Mouse (Mus musculus) intestine, embryonic 15.5 days (tissue): Measurements from ENCODE around the gene Tnk2. TPM values are rescaled to one million over a fixed set of nuclear protein-coding genes. Genes with fewer than 3 reads are reported as not detected.

Source experiments
- ATAC-seq: fragments of 200-750 bp; cut with Nextera tagmentation; 2 replicates; pipeline ENCODE4 v1.8.0; 2017; ENCODE audit warnings: moderate TSS enrichment, moderate library complexity
- H3K27ac ChIP-seq: fragments of 300-500 bp; sonication (generic); 2 replicates; pipeline ENCODE4 v1.5.1; 2015; ENCODE audit warnings: mild to moderate bottlenecking, inconsistent platforms
- H3K27me3 ChIP-seq: fragments of 300-500 bp; sonication (generic); replicated peaks from 2 replicates; pipeline ENCODE4 v1.6.1; 2015; ENCODE audit warnings: inconsistent platforms
- H3K36me3 ChIP-seq: fragments of 300-500 bp; sonication (generic); 2 replicates; pipeline ENCODE4 v1.6.1; 2015; ENCODE audit warnings: inconsistent platforms
- H3K4me1 ChIP-seq: fragments of 300-500 bp; sonication (generic); replicated peaks from 2 replicates; pipeline ENCODE4 v1.6.1; 2015; ENCODE audit warnings: inconsistent platforms
- H3K4me2 ChIP-seq: fragments of 300-500 bp; sonication (generic); replicated peaks from 2 replicates; pipeline ENCODE4 v1.6.1; 2015; ENCODE audit warnings: mild to moderate bottlenecking, inconsistent platforms
- H3K4me3 ChIP-seq: fragments of 300-500 bp; sonication (generic); replicated peaks from 2 replicates; pipeline ENCODE4 v1.5.1; 2015; ENCODE audit warnings: inconsistent platforms
- H3K9ac ChIP-seq: fragments of 300-500 bp; sonication (generic); 2 replicates; pipeline ENCODE4 v1.6.1; 2015; ENCODE audit warnings: inconsistent platforms
- H3K9me3 ChIP-seq: fragments of 300-500 bp; sonication (generic); 2 replicates; pipeline ENCODE4 v1.6.1; 2016; ENCODE audit warnings: inconsistent platforms
- WGBS: fragments of 180-500 bp; shearing (Covaris S2); methylation state at CpG from one replicate; pipeline ENCODE4 v1.1.7; 2015; 5-methylcytosine and 5-hydroxymethylcytosine counted together
- polyA plus RNA-seq: library from polyadenylated mRNA; unstranded; fragments of >200 nt; fragmentation: Nextera tagmentation; extraction: Ambion mirVana; gene quantifications from 2 replicates; pipeline ENCODE4 v1.2.1, GENCODE M21; 2015

Gene Tnk2
- polyA plus RNA-seq, 1 experiment from 2014 or later: 9.2 TPM

DNA sequence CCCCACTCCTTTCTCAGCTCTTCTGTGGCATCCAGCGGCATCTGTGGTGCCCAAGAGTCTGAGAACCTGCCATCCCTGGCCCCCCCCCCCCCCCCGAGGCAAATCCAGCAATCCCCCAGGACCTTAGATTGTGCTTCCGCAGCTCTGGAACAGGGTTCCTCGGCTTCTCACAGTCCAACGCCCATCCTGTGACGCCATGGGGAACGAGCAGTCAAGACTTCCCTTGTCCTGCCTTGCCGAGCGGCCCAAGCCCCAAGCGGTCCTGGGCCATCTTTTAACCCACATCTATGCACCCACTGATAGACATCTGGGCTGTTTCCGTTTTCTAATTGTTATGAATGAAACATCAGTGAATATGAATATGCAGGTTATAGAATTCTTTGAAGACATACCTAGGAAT is 68.5 kb downstream of the Tnk2 start:
- Histone ChIP-seq H3K27me3 (no peaks in the 10 kb centered on the region), H3K27ac (no peak overlapping the region), H3K9ac (no peak overlapping the region), H3K4me2 (no peak overlapping the region), H3K36me3 (no peaks in the 10 kb centered on the region), H3K9me3 (no peaks in the 10 kb centered on the region), H3K4me1 (peaks cover 17% of the 10 kb centered on the region; the same call in 1 of the 2 replicates), H3K4me3 (no peak overlapping the region)
- no peak for ATAC-seq
- 88% methylated on average over 11 of the region's 11 CpGs for WGBS

DNA sequence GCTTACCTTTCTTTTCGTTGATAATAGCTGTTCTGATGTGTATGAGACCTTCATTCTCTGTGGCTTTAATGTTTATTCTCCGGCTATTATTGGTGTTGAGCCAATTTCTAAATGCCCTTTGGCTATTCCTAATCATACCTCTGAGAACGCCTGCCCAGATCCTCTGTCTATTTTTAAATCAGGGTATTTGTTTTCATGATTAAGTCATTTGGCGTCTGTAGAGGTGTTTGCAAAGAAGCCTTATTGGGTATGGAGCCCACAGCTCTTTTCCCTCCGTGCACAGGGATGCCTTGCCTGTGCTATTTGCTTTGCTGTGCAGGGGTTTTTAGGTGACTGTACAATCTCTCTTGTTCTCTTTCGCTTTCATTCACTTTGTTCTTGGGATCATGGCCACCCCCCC is 69.9 kb downstream of the Tnk2 start:
- 62% methylated on average over 6 of the region's 6 CpGs for WGBS
- H3K9ac ChIP-seq: no peak overlapping the region

DNA sequence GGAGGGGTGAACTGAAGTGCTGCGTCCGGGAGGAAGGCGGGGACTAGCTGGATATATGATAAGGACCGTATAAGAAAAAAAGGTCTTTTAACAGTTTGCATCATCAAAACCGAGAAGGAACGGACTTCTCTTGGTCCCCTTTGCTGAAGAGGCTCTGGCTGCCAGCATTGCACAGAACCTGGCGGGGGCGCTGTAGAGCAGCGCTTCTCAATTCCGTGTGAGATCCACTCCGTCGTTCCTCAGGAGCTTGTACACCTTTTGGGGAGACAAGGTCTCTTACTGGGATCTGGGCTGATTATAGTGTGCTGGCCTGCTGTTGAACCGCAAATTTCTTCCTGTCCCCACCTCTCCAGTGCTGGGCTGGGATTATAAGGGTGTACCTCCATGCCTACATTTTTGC is 71.7 kb downstream of the Tnk2 start:
- no peak for ATAC-seq
- no peaks in the 10 kb centered on the region for H3K36me3 ChIP-seq

More for the DNA sequence above, 69.9 kb downstream of the Tnk2 start:
- Histone ChIP-seq H3K9me3 (no peaks in the 10 kb centered on the region), H3K4me3 (no peak overlapping the region), H3K4me2 (no peak overlapping the region), H3K36me3 (no peaks in the 10 kb centered on the region), H3K27me3 (no peaks in the 10 kb centered on the region), H3K27ac (no peak overlapping the region), H3K4me1 (peaks cover 8% of the 10 kb centered on the region; the same call in 1 of the 2 replicates)
- ATAC-seq: no peak

DNA sequence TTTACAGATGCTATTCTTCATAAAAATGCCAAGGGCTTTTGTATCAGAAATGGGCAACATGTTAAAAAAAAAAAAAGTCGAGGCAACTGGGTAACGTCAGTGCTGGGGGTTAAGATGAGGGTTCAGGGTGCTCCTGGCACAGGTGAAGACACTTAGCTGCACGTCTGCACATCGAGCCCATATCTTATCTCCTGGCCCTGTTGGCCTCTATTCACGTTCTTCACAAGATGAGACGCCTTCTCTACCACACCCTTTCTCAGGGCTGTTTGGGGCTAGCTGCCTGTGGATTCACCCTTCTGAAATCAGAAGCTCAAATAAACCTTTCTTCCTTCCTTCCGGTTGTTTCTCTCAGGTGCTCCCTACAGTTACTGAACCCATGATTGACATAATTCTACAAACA is 79.5 kb downstream of the Tnk2 start:
- WGBS: 56% methylated on average over 7 of the region's 7 CpGs
- peaks cover 7% of the 10 kb centered on the region; the same call in 1 of the 2 replicates for H3K4me1 ChIP-seq
- H3K9ac ChIP-seq: no peak overlapping the region
- H3K4me2 ChIP-seq: no peak overlapping the region; the same call in 1 of the 2 replicates
- ATAC-seq: peak; percentile 71; the same call in 1 of the 2 replicates
- H3K9me3 ChIP-seq: no peaks in the 10 kb centered on the region
- no peaks in the 10 kb centered on the region for H3K27me3 ChIP-seq
- no peaks in the 10 kb centered on the region for H3K36me3 ChIP-seq
- H3K4me3 ChIP-seq: no peak overlapping the region
- 0 out of 2 replicates have a peak overlapping the region, but pooled peaks have one; percentile 59 for H3K27ac ChIP-seq

More for the DNA sequence above, 71.7 kb downstream of the Tnk2 start:
- Histone ChIP-seq H3K9me3 (no peaks in the 10 kb centered on the region), H3K4me3 (no peak overlapping the region), H3K4me2 (no peak overlapping the region), H3K27me3 (no peaks in the 10 kb centered on the region), H3K9ac (no peak overlapping the region), H3K27ac (no peak overlapping the region), H3K4me1 (peaks cover 3% of the 10 kb centered on the region; the same call in 1 of the 2 replicates)
- 22% methylated on average over 13 of the region's 13 CpGs for WGBS

DNA sequence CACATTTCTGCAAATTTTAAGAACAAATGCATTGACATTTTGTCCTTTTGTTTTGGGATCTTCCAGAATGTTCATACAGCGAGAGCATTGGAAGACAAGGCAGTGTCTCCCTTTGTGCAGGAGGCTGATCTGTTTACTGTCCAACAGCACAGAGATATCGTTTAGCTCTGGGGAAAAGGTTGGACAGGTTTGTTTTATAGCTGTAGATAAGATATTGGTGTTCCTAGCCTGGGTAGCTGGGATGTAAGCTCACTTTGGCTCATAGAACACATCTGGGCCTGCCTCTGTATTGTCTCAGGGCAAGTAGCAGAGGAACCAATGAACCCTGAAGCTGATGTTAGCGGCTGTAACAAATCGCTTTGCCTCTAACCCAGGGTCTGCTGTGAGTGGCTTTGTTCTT is 80.1 kb downstream of the Tnk2 start:
- ATAC-seq: peak; percentile 57
- H3K36me3 ChIP-seq: no peaks in the 10 kb centered on the region
- H3K9ac ChIP-seq: no peak overlapping the region
- H3K4me1 ChIP-seq: peaks cover 7% of the 10 kb centered on the region; the same call in 1 of the 2 replicates
- H3K9me3 ChIP-seq: no peaks in the 10 kb centered on the region
- H3K27me3 ChIP-seq: no peaks in the 10 kb centered on the region
- WGBS: 47% methylated on average over 4 of the region's 4 CpGs
- H3K27ac ChIP-seq: peak overlapping the region; percentile 59; the same call in 1 of the 2 replicates
- H3K4me2 ChIP-seq: no peak overlapping the region
- no peak overlapping the region for H3K4me3 ChIP-seq

DNA sequence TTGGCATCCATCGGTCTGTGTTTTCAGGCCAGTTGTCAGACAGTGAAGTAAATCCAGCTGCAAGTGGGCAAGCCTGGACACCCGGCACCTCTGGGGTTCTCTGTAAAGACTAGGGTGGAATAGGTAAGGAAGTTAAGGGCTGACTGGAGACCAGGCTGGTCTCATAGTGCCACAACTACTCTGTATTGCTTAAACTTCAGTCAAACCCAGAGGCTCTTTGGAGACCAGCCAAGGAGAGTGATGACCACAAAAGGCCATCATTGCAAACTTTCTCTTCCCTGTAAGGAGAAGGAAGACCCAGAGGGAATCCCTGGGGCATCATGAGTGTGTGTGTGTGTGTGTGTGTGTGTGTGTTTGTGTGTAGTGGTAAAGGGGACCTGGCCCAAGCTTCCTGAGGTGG is 80.6 kb downstream of the Tnk2 start:
- ATAC-seq: no peak
- H3K4me1 ChIP-seq: peaks cover 7% of the 10 kb centered on the region; the same call in 1 of the 2 replicates
- no peaks in the 10 kb centered on the region for H3K36me3 ChIP-seq
- no peaks in the 10 kb centered on the region for H3K9me3 ChIP-seq
- no peak overlapping the region for H3K4me2 ChIP-seq
- H3K9ac ChIP-seq: no peak overlapping the region
- no peak overlapping the region for H3K4me3 ChIP-seq
- no peaks in the 10 kb centered on the region for H3K27me3 ChIP-seq
- H3K27ac ChIP-seq: peak overlapping the region; percentile 7; the same call in 1 of the 2 replicates
- 88% methylated on average over 2 of the region's 2 CpGs for WGBS

DNA sequence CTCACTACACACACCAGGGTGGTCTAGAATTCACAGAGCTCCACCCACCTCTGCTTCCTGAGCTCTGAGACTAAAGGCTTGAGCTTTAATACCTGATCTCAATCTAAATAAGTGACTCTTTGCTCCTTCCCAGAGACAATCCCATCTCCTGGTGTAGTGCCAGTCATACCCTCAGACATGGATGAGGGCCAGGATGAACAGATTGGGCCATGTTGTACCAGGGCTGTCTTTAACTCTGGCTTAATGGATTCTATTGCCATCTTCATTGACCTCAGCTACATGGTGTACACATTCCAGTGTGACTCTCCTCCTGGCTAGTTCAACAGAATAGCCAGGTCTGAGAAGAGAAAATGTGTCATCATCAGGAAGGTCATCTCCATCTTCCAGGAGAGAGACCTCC is 82.8 kb downstream of the Tnk2 start:
- no peak overlapping the region for H3K4me2 ChIP-seq

DNA sequence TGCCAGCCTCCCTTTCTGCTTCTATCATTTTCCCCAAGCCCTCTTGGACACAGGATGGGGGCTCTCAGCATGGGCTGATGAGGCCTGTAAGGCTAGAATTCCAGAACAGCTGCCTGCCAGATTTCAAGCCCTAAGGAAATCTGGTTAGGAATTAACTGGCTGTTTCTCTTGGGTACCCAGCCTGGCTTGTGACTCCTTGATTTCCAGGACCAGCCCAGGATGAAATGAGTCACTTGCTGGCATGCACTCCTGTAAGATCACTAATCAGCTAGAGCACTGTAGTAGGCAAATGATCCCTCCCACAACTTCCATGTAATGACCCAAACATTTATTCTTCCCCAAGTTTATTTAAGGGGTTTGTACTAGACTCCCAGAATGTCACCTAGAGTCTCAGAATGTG is 84.6 kb downstream of the Tnk2 start:
- Histone ChIP-seq H3K4me2 (no peak overlapping the region), H3K27me3 (no peaks in the 10 kb centered on the region), H3K9ac (no peak overlapping the region), H3K27ac (peak overlapping the region; percentile 6; the same call in 1 of the 2 replicates), H3K4me1 (peaks cover 7% of the 10 kb centered on the region; the same call in 1 of the 2 replicates), H3K36me3 (no peaks in the 10 kb centered on the region), H3K9me3 (no peaks in the 10 kb centered on the region), H3K4me3 (no peak overlapping the region)
- peak; percentile 59 for ATAC-seq

More for the DNA sequence above, 82.8 kb downstream of the Tnk2 start:
- H3K4me1 ChIP-seq: peaks cover 7% of the 10 kb centered on the region; the same call in 1 of the 2 replicates
- no peaks in the 10 kb centered on the region for H3K9me3 ChIP-seq
- H3K9ac ChIP-seq: no peak overlapping the region
- no peak for ATAC-seq
- no peaks in the 10 kb centered on the region for H3K27me3 ChIP-seq
- no peaks in the 10 kb centered on the region for H3K36me3 ChIP-seq
- no peak overlapping the region for H3K4me3 ChIP-seq
- no peak overlapping the region for H3K27ac ChIP-seq

DNA sequence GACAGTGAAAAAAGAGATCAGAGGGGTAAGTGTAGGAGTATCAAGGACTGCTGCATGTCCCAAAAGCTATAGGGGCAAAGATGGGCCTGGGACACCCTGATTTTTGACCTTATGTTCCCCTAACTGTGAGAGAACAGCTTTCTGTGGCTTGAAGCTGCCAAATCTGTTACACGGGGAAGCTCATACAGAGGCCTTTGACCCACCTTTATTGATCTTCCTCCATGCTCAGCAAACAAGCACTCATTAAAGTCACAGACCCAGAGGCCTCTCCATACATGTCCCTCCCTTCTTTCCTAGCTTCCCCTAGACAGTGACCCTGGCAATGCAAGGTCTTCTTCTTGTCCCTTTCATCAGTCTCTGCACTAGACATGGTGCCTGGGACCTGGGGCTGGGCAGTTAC is 85.1 kb downstream of the Tnk2 start:
- no peaks in the 10 kb centered on the region for H3K27me3 ChIP-seq
- 45% methylated on average over 1 of the region's 1 CpGs for WGBS
- 0 out of 2 replicates have a peak overlapping the region, but pooled peaks have one; percentile 7 for H3K4me2 ChIP-seq
- peak overlapping the region; percentile 54; the same call in 1 of the 2 replicates for H3K27ac ChIP-seq
- H3K9ac ChIP-seq: no peak overlapping the region
- H3K36me3 ChIP-seq: no peaks in the 10 kb centered on the region
- no peak overlapping the region for H3K4me3 ChIP-seq
- H3K9me3 ChIP-seq: no peaks in the 10 kb centered on the region
- peak; percentile 83 for ATAC-seq
- H3K4me1 ChIP-seq: peaks cover 7% of the 10 kb centered on the region; the same call in 1 of the 2 replicates

Other genes with a start within 250 kb of the Tnk2 start
- not detected in 2 replicates for gene Tm4sf19, start 243.4 kb upstream of the Tnk2 start, polyA plus RNA-seq
- gene Tctex1d2, start 224.2 kb upstream of the Tnk2 start, polyA plus RNA-seq: 36.7 and 38.6 TPM in 2 replicates
- 63.5 and 65.5 TPM in 2 replicates for gene Pcyt1a, start 213.0 kb upstream of the Tnk2 start, polyA plus RNA-seq
- gene Slc51a, start 156.0 kb upstream of the Tnk2 start, polyA plus RNA-seq: 97.1 and 104 TPM in 2 replicates
- gene Zdhhc19, start 147.6 kb upstream of the Tnk2 start, polyA plus RNA-seq: 1.1 and 1.2 TPM in 2 replicates
- 88.1 and 103 TPM in 2 replicates for gene Tfrc, start 35.0 kb upstream of the Tnk2 start, polyA plus RNA-seq
- 1.7 and 2.5 TPM in 2 replicates for gene Muc4, start 92.0 kb downstream of the Tnk2 start, polyA plus RNA-seq
- 0.09 TPM in 1 of 2 replicates, not detected in the other for gene Muc20, start 153.6 kb downstream of the Tnk2 start, polyA plus RNA-seq
- 0.61 and 1.0 TPM in 2 replicates for gene Smbd1, start 166.6 kb downstream of the Tnk2 start, polyA plus RNA-seq
- gene Fyttd1, start 233.6 kb downstream of the Tnk2 start, polyA plus RNA-seq: 72.6 and 97.7 TPM in 2 replicates
- gene Rubcn, start 233.9 kb downstream of the Tnk2 start, polyA plus RNA-seq: 14.1 and 14.3 TPM in 2 replicates